Mouse (Mus musculus) brown adipose tissue, adult 24 weeks (tissue): Measurements from ENCODE around the gene H2-Q4. TPM values are rescaled to one million over a fixed set of nuclear protein-coding genes. Genes with fewer than 3 reads are reported as not detected.
A peak's percentile ranks its signal among the peaks of the same experiment; 100 is the strongest.
"Not testable (repeated sequence)": the region's sequence is repeated elsewhere in the genome, so short reads cannot be mapped to it uniquely, and the experiment has no call there.

Experiments used
- H3K27ac ChIP-seq: fragments of 200-500 bp; replicated peaks from 2 replicates; pipeline ENCODE4 v1.5.1; 2012; ENCODE audit warnings: low read depth, mild to moderate bottlenecking, low read length
- H3K4me1 ChIP-seq: fragments of 200-500 bp; 2 replicates; pipeline ENCODE4 v1.6.1; 2012; ENCODE audit warnings: low read length, mixed read lengths; ENCODE audit not compliant: control insufficient read depth, insufficient read depth, insufficient read length
- H3K4me3 ChIP-seq: fragments of 200-500 bp; 2 replicates; pipeline ENCODE4 v1.5.1; 2012; ENCODE audit warnings: low read depth, mild to moderate bottlenecking, low read length, moderate library complexity; ENCODE audit not compliant: insufficient read depth
- polyA plus RNA-seq: library from polyadenylated mRNA; stranded (reverse); fragments of >200 nt; gene quantifications from 2 replicates; pipeline ENCODE4 v1.2.4, GENCODE M21; 2012; ENCODE audit not compliant: missing spikeins, insufficient read depth, insufficient read length

The H2-Q4 gene
- 12.3 and 19.2 TPM in 2 replicates for polyA plus RNA-seq

- H3K4me3 ChIP-seq = peak within 1 kb of the TSS; percentile 99
- peak within 1 kb of the TSS; percentile 87 for H3K27ac ChIP-seq
- H3K4me1 ChIP-seq = no peaks in the 10 kb centered on the region
Observed at GRCm38 (mm10) chr17:35379369-35379728, at the start of gene H2-Q4. TSS of gene H2-Q4 (plus strand) at chr17:35379617.

GRCm38 (mm10) chr17:35329714-35330113 lies 49.7 kb upstream of the H2-Q4 start:
- not testable (repeated sequence) for H3K4me3 ChIP-seq, H3K4me1 ChIP-seq, H3K27ac ChIP-seq

GRCm38 (mm10) chr17:35331546-35331945 lies 47.9 kb upstream of the H2-Q4 start:
- H3K4me3 ChIP-seq, H3K4me1 ChIP-seq, H3K27ac ChIP-seq: not testable (repeated sequence)

GRCm38 (mm10) chr17:35342071-35342671 lies 37.2 kb upstream of the H2-Q4 start, which contains the start of gene H2-Q2:
TSS of gene H2-Q2 (plus strand) at chr17:35342242.
- no peak within 1 kb of the TSS for H3K27ac ChIP-seq
- peak within 1 kb of the TSS; percentile 51 for H3K4me3 ChIP-seq
- no peaks in the 10 kb centered on the region for H3K4me1 ChIP-seq

GRCm38 (mm10) chr17:35342711-35343476 lies 36.5 kb upstream of the H2-Q4 start:
- H3K4me3 ChIP-seq = peak overlapping the region; percentile 51
- no peak overlapping the region for H3K27ac ChIP-seq
- H3K4me1 ChIP-seq = no peaks in the 10 kb centered on the region

GRCm38 (mm10) chr17:35347659-35348058 lies 31.8 kb upstream of the H2-Q4 start:
- not testable (repeated sequence) for H3K4me1 ChIP-seq, H3K27ac ChIP-seq, H3K4me3 ChIP-seq

GRCm38 (mm10) chr17:35353275-35353674 lies 26.1 kb upstream of the H2-Q4 start:
- H3K27ac ChIP-seq, H3K4me3 ChIP-seq, H3K4me1 ChIP-seq: not testable (repeated sequence)

- Histone ChIP-seq H3K4me3 (no peak overlapping the region), H3K4me1 (no peaks in the 10 kb centered on the region)
Observed at GRCm38 (mm10) chr17:35354071-35354470, 25.3 kb upstream of the H2-Q4 start.

GRCm38 (mm10) chr17:35357086-35357485 lies 22.3 kb upstream of the H2-Q4 start:
- Histone ChIP-seq H3K4me1 (no peaks in the 10 kb centered on the region), H3K27ac (no peak overlapping the region), H3K4me3 (no peak overlapping the region)

More at GRCm38 (mm10) chr17:35354071-35354470, 25.3 kb upstream of the H2-Q4 start:
- no peak overlapping the region for H3K27ac ChIP-seq

GRCm38 (mm10) chr17:35358763-35359469 lies 20.5 kb upstream of the H2-Q4 start:
- no peaks in the 10 kb centered on the region for H3K4me1 ChIP-seq
- H3K27ac ChIP-seq = no peak overlapping the region
- peak overlapping the region; percentile 50 for H3K4me3 ChIP-seq

- no peaks in the 10 kb centered on the region for H3K4me1 ChIP-seq
- H3K27ac ChIP-seq = no peak overlapping the region
- peak overlapping the region; percentile 50 for H3K4me3 ChIP-seq
Observed at GRCm38 (mm10) chr17:35359470-35359862, 20.0 kb upstream of the H2-Q4 start.

GRCm38 (mm10) chr17:35379729-35380451 lies 473 bp downstream of the H2-Q4 start:
- peak overlapping the region; percentile 69 for H3K27ac ChIP-seq

GRCm38 (mm10) chr17:35389796-35390195 lies 10.4 kb downstream of the H2-Q4 start:
- H3K27ac ChIP-seq, H3K4me3 ChIP-seq, H3K4me1 ChIP-seq: not testable (repeated sequence)

More at GRCm38 (mm10) chr17:35379729-35380451, 473 bp downstream of the H2-Q4 start:
- no peaks in the 10 kb centered on the region for H3K4me1 ChIP-seq
- peak overlapping the region; percentile 99 for H3K4me3 ChIP-seq

- H3K4me1 ChIP-seq, H3K4me3 ChIP-seq, H3K27ac ChIP-seq: not testable (repeated sequence)
Observed at GRCm38 (mm10) chr17:35392671-35393070, 13.3 kb downstream of the H2-Q4 start.
